Mouse (Mus musculus) small intestine, adult 2 months (tissue): Measurements from ENCODE around the gene Nmnat3. TPM values are rescaled to one million over a fixed set of nuclear protein-coding genes. Genes with fewer than 3 reads are reported as not detected.
"Not testable (repeated sequence)": the region's sequence is repeated elsewhere in the genome, so short reads cannot be mapped to it uniquely, and the experiment has no call there.

Experiments used
- H3K27ac ChIP-seq: fragments of 200-500 bp; 2 replicates; pipeline ENCODE4 v1.5.1; 2012; ENCODE audit warnings: low read depth, low read length, control low read depth, inconsistent platforms; ENCODE audit not compliant: insufficient read depth
- H3K27me3 ChIP-seq: fragments of 200-500 bp; 2 replicates; pipeline ENCODE4 v1.6.1; 2012; ENCODE audit warnings: mild to moderate bottlenecking, moderate library complexity, low read length, inconsistent platforms; ENCODE audit not compliant: control insufficient read depth, insufficient read depth
- H3K36me3 ChIP-seq: fragments of 200-500 bp; 2 replicates; pipeline ENCODE4 v1.6.1; 2012; ENCODE audit warnings: mild to moderate bottlenecking, low read length, control low read depth, inconsistent platforms; ENCODE audit not compliant: control insufficient read depth, insufficient read depth
- H3K4me1 ChIP-seq: fragments of 200-500 bp; 2 replicates; pipeline ENCODE4 v1.6.1; 2012; ENCODE audit warnings: low read length, inconsistent platforms, mixed read lengths; ENCODE audit not compliant: control insufficient read depth, insufficient read depth, insufficient read length
- H3K4me3 ChIP-seq: fragments of 200-500 bp; 2 replicates; pipeline ENCODE4 v1.5.1; 2012; ENCODE audit warnings: low read depth, mild to moderate bottlenecking, control low read depth, inconsistent platforms, low read length, moderate library complexity
- CTCF ChIP-seq: fragments of 200-500 bp; IDR thresholded peaks from 2 replicates; pipeline ENCODE4 v1.5.1; 2012; ENCODE audit warnings: low read depth, mild to moderate bottlenecking, control low read depth, inconsistent platforms, low read length, moderate library complexity, mixed read lengths; ENCODE audit not compliant: insufficient replicate concordance, insufficient read length; ENCODE audit errors: extremely low read depth
- POLR2A ChIP-seq: fragments of 200-500 bp; IDR thresholded peaks from 2 replicates; pipeline ENCODE4 v1.6.1; 2012; ENCODE audit warnings: low read depth, mild to moderate bottlenecking, control low read depth, inconsistent platforms, low read length, moderate library complexity
- WGBS: fragments of 180-500 bp; shearing (Covaris S2); methylation state at CpG from one replicate; pipeline ENCODE4 v1.1.7; 2018; 5-methylcytosine and 5-hydroxymethylcytosine counted together
- polyA plus RNA-seq: library from polyadenylated mRNA; depleted of rRNA; stranded (reverse); fragments of >200 nt; gene quantifications from 2 replicates; pipeline ENCODE4 v1.2.3, GENCODE M21; 2012; rRNA removed

The Nmnat3 gene
- polyA plus RNA-seq = 9.4 and 9.9 TPM in 2 replicates

DNA sequence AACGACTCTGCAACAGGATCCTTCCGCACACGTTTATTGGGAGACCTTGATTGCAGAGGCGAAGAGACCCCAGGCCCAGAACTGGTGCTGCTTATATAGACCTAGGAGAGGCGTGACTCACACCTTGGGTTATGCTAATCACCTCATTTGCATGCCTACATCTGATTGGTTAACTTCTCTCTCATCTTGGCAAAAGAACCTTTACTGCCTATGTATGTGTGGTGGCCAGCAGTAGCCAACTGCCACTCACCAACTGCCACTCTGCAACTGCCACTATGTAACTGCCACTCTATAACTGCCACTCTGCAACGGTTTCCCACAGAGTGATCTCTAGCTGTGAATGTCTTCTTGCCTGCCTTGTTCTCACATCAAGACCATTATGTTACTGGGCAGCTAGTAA, at the start of gene Nmnat3:
Gene Nmnat3, plus strand, starts transcription at position 301 of the 400 bp plus-strand sequence.
- WGBS = 66% methylated on average over 6 of the region's 6 CpGs
- H3K27me3 ChIP-seq, H3K36me3 ChIP-seq, H3K4me1 ChIP-seq, H3K4me3 ChIP-seq, H3K27ac ChIP-seq: not testable (repeated sequence)

DNA sequence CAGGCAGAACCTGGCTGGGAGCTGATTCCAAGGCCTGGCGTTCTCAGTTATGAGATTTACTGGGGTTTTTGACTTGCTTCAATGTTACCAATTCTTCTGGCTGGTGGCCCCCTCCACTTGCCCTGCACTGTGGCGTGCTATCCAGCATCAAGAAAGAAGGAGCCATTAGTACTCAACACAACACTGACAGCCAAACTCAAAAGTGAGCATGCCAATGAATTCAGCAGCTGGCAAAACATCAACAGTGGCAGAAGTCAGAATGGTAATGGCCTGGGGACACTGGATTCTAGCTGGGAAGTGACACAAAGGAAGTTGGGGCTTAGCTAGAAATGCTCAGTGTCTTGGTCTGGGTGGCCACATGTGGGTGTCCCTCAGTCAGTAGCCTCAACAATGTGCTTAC, 43.8 kb upstream of the Nmnat3 start:
- H3K36me3 ChIP-seq = no peaks in the 10 kb centered on the region
- H3K4me3 ChIP-seq = no peak overlapping the region
- WGBS = 85% methylated on average over 2 of the region's 2 CpGs
- H3K27ac ChIP-seq = no peak overlapping the region
- TF ChIP-seq POLR2A (no peak), CTCF (no peak)
- no peaks in the 10 kb centered on the region for H3K27me3 ChIP-seq
- H3K4me1 ChIP-seq = no peaks in the 10 kb centered on the region

DNA sequence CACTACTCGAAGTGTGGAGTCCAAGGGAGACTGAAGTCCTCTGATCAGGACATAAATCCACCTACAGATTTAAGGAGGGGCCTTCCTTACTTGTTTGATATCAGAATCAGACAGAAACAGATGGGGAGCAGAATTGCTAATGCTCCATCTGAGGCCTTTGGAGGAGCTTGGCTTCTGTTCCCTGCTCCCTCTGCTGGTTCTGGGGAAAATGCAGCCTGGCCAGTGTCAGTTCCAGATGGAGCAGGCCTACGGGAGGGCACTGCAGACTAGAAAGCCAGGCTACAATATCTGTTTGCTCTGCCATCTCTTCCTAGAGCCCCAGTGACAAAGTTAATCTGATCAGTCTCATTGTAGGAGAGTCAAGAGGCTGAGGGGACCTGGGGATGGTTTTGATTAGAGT, 43.0 kb upstream of the Nmnat3 start:
- Histone ChIP-seq H3K4me3 (no peak overlapping the region), H3K36me3 (no peaks in the 10 kb centered on the region), H3K4me1 (no peaks in the 10 kb centered on the region), H3K27ac (no peak overlapping the region), H3K27me3 (no peaks in the 10 kb centered on the region)
- 47% methylated on average over 2 of the region's 2 CpGs for WGBS
- TF ChIP-seq CTCF (no peak), POLR2A (no peak)

DNA sequence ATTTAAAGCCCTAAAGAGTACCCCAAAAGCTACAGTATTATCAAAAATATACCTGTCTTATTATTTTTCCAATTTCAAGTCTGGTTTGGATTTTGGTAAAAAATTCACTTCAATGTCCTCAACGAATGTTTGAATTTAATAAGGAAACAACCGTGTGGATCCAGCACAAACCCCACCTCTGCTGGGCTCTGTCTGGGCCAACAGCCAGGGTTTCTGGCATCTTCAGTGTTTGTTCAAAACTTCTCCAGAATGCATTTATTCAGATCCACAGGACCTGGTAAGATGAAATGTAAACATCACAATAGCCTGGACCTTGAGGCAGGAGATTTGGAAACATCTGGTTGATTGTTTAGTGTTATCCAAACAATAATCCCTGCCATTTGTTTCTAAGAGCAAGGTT, 42.0 kb upstream of the Nmnat3 start:
- no peaks in the 10 kb centered on the region for H3K27me3 ChIP-seq
- H3K4me3 ChIP-seq = no peak overlapping the region
- 41% methylated on average over 2 of the region's 2 CpGs for WGBS
- H3K4me1 ChIP-seq = no peaks in the 10 kb centered on the region
- H3K36me3 ChIP-seq = no peaks in the 10 kb centered on the region
- TF ChIP-seq POLR2A = no peak
- no peak for TF ChIP-seq CTCF
- no peak overlapping the region for H3K27ac ChIP-seq

DNA sequence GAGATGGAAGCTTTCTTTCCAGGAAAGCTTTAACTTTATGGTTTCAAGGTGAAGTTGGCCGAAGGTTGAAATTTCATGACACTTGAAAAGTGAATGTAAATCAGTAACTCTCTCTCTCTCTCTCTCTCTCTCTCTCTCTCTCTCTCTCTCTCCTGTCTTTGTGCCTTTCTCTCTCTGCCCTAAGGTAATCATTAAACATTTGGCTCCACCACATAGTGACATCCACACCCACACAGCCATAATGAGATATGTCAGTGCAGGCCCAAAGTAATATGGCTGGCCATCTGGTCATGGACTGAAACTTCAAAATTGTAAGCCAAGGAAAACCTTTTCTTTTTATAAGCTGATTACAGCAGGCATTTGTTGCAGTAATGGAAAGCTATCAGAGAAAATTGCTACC, 40.9 kb upstream of the Nmnat3 start:
- 38% methylated on average over 1 of the region's 1 CpGs for WGBS
- Histone ChIP-seq H3K4me3 (no peak overlapping the region), H3K36me3 (no peaks in the 10 kb centered on the region)

DNA sequence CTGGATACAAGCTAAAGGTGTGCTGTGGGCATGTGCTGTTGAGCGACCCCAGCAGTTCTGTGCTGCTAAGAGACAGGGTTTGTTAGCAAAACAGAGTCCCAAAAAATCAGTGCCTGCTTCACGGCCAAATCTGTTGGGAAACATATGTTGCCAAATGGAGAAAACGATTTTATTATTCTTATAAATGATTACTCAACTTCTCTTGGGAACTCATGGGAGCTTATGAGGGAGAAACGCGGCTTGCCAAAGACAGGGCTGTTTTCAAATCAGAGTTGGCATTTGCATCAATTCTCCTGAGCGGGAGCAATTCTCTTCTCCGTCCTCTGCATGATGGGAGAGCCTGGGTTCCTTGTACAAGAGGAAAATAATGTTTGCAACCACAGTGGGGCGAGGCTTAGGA, 27.0 kb upstream of the Nmnat3 start:
- Histone ChIP-seq H3K36me3 (no peaks in the 10 kb centered on the region), H3K4me1 (no peaks in the 10 kb centered on the region), H3K27me3 (no peaks in the 10 kb centered on the region), H3K27ac (no peak overlapping the region), H3K4me3 (no peak overlapping the region)
- WGBS = 75% methylated on average over 8 of the region's 8 CpGs
- TF ChIP-seq POLR2A (no peak), CTCF (no peak)

More for the DNA sequence above, 40.9 kb upstream of the Nmnat3 start:
- no peak for TF ChIP-seq CTCF
- no peak for TF ChIP-seq POLR2A
- no peaks in the 10 kb centered on the region for H3K27me3 ChIP-seq
- H3K4me1 ChIP-seq = no peaks in the 10 kb centered on the region
- no peak overlapping the region for H3K27ac ChIP-seq

GRCm38 (mm10) chr9:98261461-98262011, 25.7 kb upstream of the Nmnat3 start:
- 31% methylated on average over 1 of the region's 1 CpGs for WGBS
- Histone ChIP-seq H3K27me3 (no peaks in the 10 kb centered on the region), H3K36me3 (no peaks in the 10 kb centered on the region), H3K27ac (no peak overlapping the region), H3K4me1 (no peaks in the 10 kb centered on the region), H3K4me3 (no peak overlapping the region)
- no peak for TF ChIP-seq POLR2A
- TF ChIP-seq CTCF = no peak

DNA sequence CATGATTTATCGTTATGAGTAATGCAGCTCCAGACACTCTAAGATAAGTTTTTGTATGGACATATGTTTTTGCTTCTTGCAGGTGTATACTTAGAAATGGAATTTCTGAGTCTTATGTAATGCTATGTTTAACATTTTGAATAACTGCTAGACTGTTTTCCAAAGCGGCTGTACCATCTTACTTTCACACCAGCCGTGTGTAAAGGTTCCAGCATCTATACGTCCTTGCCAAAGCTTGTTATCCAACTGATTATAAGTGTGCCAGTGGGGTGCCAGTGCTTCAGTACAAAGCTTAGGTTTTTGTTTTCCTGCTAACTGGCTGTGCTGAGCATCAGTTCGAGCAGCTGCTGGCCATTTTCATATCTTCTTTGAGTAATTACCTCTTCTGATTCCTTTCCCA, 22.3 kb upstream of the Nmnat3 start:
- H3K4me3 ChIP-seq = no peak overlapping the region
- no peaks in the 10 kb centered on the region for H3K27me3 ChIP-seq
- no peak for TF ChIP-seq POLR2A
- no peak for TF ChIP-seq CTCF
- no peaks in the 10 kb centered on the region for H3K36me3 ChIP-seq
- no peaks in the 10 kb centered on the region for H3K4me1 ChIP-seq
- no peak overlapping the region for H3K27ac ChIP-seq
- 74% methylated on average over 5 of the region's 5 CpGs for WGBS
